Mouse (Mus musculus) urinary bladder, postnatal 25 days (tissue): Measurements from ENCODE around the gene Gdi1.
"Not testable (repeated sequence)": the region's sequence is repeated elsewhere in the genome, so short reads cannot be mapped to it uniquely, and the experiment has no call there.

Experiments
- DNase-seq: peaks from one replicate; pipeline ENCODE4 v3.0.0; 2022; ENCODE audit warnings: low spot score

The Gdi1 gene

DNA sequence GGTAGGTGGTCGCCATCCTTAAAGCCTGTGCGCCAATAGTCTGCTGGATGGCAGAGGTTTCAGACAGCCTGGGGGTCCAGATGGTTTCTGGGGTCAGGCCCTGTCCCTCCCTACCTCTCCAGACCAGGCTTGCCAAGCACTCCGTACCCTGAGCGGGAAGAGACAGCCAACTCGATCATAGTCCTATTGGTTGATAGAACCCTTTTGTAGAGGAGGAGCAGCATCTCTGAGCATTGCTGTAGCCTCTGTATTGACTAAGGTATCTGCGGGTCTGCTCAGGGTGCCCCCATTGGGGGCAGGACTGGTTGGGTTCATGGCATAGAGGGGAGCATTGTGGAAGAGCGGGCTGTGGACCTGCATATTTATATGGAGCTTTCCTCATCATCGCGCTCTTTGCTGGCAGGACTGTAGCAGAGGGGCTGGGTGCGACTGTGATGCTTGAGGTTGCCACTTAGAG, 24.4 kb downstream of the Gdi1 start:
- no peak for DNase-seq

DNA sequence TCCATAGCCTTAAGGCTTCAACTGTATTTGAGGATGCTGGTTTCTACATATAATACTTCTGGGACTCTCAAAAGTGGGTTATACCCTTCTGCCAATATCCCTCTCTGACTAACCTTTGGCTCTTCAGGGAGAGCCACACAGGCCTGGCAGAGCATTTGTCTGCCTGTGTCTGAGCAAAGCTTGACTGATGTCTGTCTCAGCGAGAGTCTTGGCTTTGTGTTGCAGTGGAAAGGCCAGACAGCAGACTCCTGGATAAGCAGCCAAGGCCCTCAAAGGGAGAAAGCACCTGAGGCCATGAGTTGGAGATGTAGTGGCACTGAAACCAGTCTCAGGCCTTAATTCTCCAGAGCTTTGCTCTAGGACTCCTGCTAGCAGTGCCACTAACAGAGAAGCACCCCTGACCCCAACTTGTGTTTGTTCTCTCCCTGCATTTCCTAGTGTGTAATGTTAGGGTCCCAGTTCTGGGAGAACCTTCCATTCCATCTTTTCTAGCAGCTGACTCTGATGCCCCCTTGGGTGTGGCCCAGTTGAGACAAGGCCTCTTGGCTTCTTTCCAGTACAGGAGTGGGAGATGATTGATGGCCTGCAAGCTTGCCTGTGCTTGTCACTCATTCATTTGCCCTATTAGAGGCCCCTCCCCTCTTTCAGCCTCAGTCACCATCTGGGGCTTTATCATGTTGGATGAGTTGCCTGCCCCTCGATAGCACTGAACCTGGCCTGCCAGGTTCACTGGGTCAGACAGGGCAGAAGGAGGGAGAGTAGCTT, 25.6 kb downstream of the Gdi1 start:
- no peak for DNase-seq

GRCm38 (mm10) chrX:74352645-74353466, 48.1 kb downstream of the Gdi1 start:
- DNase-seq, result no peak

- DNase-seq, result peak; percentile 68
Observed at GRCm38 (mm10) chrX:74353467-74353770, 48.6 kb downstream of the Gdi1 start, which contains the start of gene Lage3. TSS of gene Lage3 (minus strand) at chrX:74353618.

DNA sequence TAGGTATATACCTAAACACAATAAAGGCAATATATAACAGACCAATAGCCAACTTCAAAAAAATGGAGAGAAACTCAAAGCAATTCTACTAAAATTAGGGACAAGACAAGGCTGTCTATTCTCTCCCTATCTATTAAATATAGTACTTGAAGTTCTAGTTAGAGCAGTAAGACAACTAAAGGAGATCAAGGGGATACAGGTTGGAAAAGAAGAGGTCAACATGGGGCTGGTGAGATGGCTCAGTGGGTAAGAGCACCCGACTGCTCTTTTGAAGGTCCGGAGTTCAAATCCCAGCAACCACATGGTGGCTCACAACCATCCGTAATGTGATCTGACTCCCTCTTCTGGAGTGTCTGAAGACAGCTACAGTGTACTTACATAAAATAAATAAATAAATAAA, 52.3 kb downstream of the Gdi1 start:
- DNase-seq, result not testable (repeated sequence)

DNA sequence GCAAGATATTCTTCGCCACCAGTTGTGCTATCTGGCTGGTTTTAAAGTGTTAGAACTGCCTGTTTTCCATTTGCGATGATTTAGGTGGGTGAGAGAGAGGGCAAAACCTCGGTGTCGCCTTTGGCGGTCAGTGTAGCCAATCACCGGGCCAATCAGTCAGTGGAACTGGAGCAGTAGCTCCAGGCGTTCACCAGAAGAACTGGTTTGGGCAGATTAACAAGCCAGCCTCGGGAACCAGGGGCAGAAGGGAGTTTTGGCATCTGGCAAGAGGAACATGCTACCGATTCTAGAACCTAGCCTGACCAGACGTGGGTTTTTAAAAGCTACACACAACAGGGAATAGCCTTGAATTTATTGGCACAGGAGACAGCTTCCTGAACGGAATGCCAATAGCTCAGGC, 54.4 kb downstream of the Gdi1 start:
- no peak for DNase-seq
